In the genomic region with DNA sequence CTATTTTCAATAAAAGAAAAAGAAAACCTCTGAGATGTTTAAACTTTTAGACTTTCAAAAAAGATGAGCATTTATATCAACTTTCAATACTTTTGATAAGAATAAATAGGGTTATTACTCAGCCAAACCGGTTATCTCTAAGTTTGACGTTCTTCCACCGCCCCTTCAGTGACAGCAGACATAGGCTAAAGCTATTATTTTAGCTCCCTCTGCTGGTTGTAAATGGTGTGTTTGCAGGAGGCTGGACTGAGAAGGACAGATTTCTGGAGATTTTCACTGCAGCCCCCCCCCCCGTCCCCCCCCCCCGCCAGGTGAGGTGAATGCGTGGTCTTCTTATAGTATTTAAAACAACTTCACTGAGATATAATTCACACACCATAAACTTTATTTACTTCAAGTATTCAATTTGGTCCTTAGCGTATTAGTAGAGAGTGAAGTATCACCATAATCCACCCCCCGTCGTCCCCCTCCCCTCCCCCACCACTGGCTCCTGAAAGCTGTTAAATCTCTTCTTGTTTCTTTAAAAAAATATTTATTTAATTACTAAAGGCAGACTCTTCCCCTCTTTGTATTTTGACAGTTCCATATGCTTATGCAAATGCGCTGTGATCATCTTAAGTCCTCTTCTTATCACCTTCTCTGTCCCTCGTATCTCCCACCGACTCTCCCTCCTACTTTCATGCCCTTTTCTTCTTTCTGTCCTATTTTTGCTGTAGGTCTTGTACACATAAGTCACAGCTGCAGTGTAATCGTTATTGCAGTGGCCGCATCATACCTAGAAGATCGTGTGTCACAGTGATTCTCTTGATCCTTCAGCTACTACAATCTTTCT, we compare ENCODE assay signal across 8 mouse cellular contexts. TPM values are rescaled to one million over a fixed set of nuclear protein-coding genes. Genes with fewer than 3 reads are reported as not detected.
DNase-seq lines count a peak whose midpoint lies in the region; ATAC-seq lines count a peak whose summit lies in the region.

No protein-coding gene starts in this region.

- DNase-seq in adrenal gland, adult 2 months, result peak; percentile 17
- no peak for DNase-seq in adrenal gland, postnatal 4 days (ENCODE audit: low spot score in 2 of 2)
- peak; percentile 25 for DNase-seq in CD4-positive helper T cell, adult 2 months (ENCODE audit: low read depth, low spot score)
- DNase-seq in cerebellum, adult 8-10 months, result peak; percentile 33
- peak; percentile 3 for DNase-seq in skeletal muscle tissue, adult 2 months (ENCODE audit: low read depth, low spot score)

- 11% methylated on average over 13 of the region's 15 CpGs for WGBS in kidney, embryonic 14.5 days
- WGBS in lung, embryonic 15.5 days, result 4% methylated on average over 14 of the region's 15 CpGs

- H3K4me3 ChIP-seq in kidney, embryonic 14.5 days (ENCODE audit: low read length), result no peak overlapping the region
- H3K4me3 ChIP-seq in lung, embryonic 15.5 days, result peak overlapping the region; percentile 12; the same call in 1 of the 2 replicates

- H3K4me1 ChIP-seq in kidney, embryonic 14.5 days (ENCODE audit: control insufficient read depth, insufficient read depth, low read length), result no peaks in the 10 kb centered on the region
- H3K4me1 ChIP-seq in lung, embryonic 15.5 days, result peaks cover 5% of the 10 kb centered on the region

- H3K9me3 ChIP-seq in kidney, embryonic 14.5 days (ENCODE audit: control insufficient read depth, low read length), result no peaks in the 10 kb centered on the region
- no peaks in the 10 kb centered on the region for H3K9me3 ChIP-seq in lung, embryonic 15.5 days

- ATAC-seq in granulocyte monocyte progenitor cell, adult 5-6 weeks (replicated peaks; ENCODE audit: poor library complexity, severe bottlenecking), result peak; percentile 76
- ATAC-seq in kidney, embryonic 14.5 days (ENCODE audit: low FRiP score, low TSS enrichment), result peak; percentile 80
- ATAC-seq in lung, embryonic 15.5 days (ENCODE audit: borderline replicate concordance, extremely low read depth, low FRiP score, low TSS enrichment), result peak; percentile 49; the same call in 1 of the 2 replicates

- no peaks in the 10 kb centered on the region for H3K36me3 ChIP-seq in kidney, embryonic 14.5 days (ENCODE audit: control insufficient read depth, insufficient read depth, low read length)
- no peaks in the 10 kb centered on the region for H3K36me3 ChIP-seq in lung, embryonic 15.5 days

- H3K4me2 ChIP-seq in kidney, embryonic 14.5 days (replicated peaks; ENCODE audit: low read depth, low read length), result peak overlapping the region; percentile 38; the same call in 1 of the 2 replicates
- peak overlapping the region; percentile 47 for H3K4me2 ChIP-seq in lung, embryonic 15.5 days

- H3K27ac ChIP-seq in kidney, embryonic 14.5 days (ENCODE audit: low read depth, low read length), result no peak overlapping the region
- H3K27ac ChIP-seq in lung, embryonic 15.5 days, result no peak overlapping the region

- no peak overlapping the region for H3K9ac ChIP-seq in kidney, embryonic 14.5 days (ENCODE audit: low read depth, low read length)
- no peak overlapping the region for H3K9ac ChIP-seq in lung, embryonic 15.5 days

- no peaks in the 10 kb centered on the region for H3K27me3 ChIP-seq in kidney, embryonic 14.5 days (ENCODE audit: control insufficient read depth, insufficient read depth, low read length)
- H3K27me3 ChIP-seq in lung, embryonic 15.5 days, result no peaks in the 10 kb centered on the region

RNA-seq across cellular contexts. Expression of a gene that starts 30.1 kb away (rescaled TPM):
- total RNA-seq in adrenal gland, adult 2 months (2021), result 10 to 100 TPM; 19.5 to 25.9 TPM
- 42.4 and 45.0 TPM in 2 replicates for polyA plus RNA-seq in adrenal gland, adult 2 months (2012; rRNA removed)
- 10 to 100 TPM; 33.8 to 33.9 TPM for total RNA-seq in adrenal gland, postnatal 4 days (2021)
- not detected in 2 replicates for total RNA-seq in granulocyte monocyte progenitor cell, adult 5-6 weeks (2014; fragmentation: Nextera tagmentation)
- total RNA-seq in granulocyte monocyte progenitor cell, adult 5-6 weeks (2017), result not detected in 2 replicates
- polyA plus RNA-seq in kidney, embryonic 14.5 days (2014; fragmentation: Nextera tagmentation; extraction: Ambion mirVana), result 5.8 and 8.0 TPM in 2 replicates
- 1.7 and 2.5 TPM in 2 replicates for polyA plus RNA-seq in lung, embryonic 15.5 days (2015; fragmentation: Nextera tagmentation; extraction: Ambion mirVana)

RNA-seq across cellular contexts. Expression of a gene that starts 47.9 kb away (rescaled TPM):
- not detected for total RNA-seq in adrenal gland, adult 2 months (2021)
- polyA plus RNA-seq in adrenal gland, adult 2 months (2012; rRNA removed), result not detected in 2 replicates
- not detected for total RNA-seq in adrenal gland, postnatal 4 days (2021)
- not detected in 2 replicates for total RNA-seq in granulocyte monocyte progenitor cell, adult 5-6 weeks (2014; fragmentation: Nextera tagmentation)
- total RNA-seq in granulocyte monocyte progenitor cell, adult 5-6 weeks (2017), result not detected in 2 replicates
- polyA plus RNA-seq in kidney, embryonic 14.5 days (2014; fragmentation: Nextera tagmentation; extraction: Ambion mirVana), result 0.37 TPM in 1 of 2 replicates, not detected in the other
- polyA plus RNA-seq in lung, embryonic 15.5 days (2015; fragmentation: Nextera tagmentation; extraction: Ambion mirVana), result not detected in 2 replicates

Comparison
In these comparisons a context has a peak if more than half of its experiments do, and no peak if none do; other contexts are left out.
1. DNase-seq: peak in adrenal gland, adult 2 months (single experiment), CD4-positive helper T cell, adult 2 months (single experiment), cerebellum, adult 8-10 months (single experiment) and skeletal muscle tissue, adult 2 months (single experiment); none in adrenal gland, postnatal 4 days (0 of 2).
2. RNA of a gene that starts 30.1 kb away (total RNA-seq): 33.8 to 33.9 TPM in adrenal gland, postnatal 4 days and 19.5 to 25.9 TPM in adrenal gland, adult 2 months; not detected in granulocyte monocyte progenitor cell, adult 5-6 weeks; every median in the first group is over 10 times any median in the second.
3. Peak in every context shown above with its lines, with median percentiles within 50 percentile points of each other: ATAC-seq.